Mouse (Mus musculus) lung, embryonic 16.5 days (tissue): Measurements from ENCODE around the gene Hlx. TPM values are rescaled to one million over a fixed set of nuclear protein-coding genes. Genes with fewer than 3 reads are reported as not detected.

Experiments used
- ATAC-seq: fragments of 200-750 bp; cut with Nextera tagmentation; 2 replicates; pipeline ENCODE4 v1.8.0; 2017; ENCODE audit warnings: low read depth, mild to moderate bottlenecking, moderate library complexity
- H3K27ac ChIP-seq: fragments of 300-500 bp; sonication (generic); 2 replicates; pipeline ENCODE4 v1.5.1; 2014; ENCODE audit warnings: mild to moderate bottlenecking, control low read depth, low read length
- H3K27me3 ChIP-seq: fragments of 300-500 bp; sonication (generic); 2 replicates; pipeline ENCODE4 v1.6.1; 2014; ENCODE audit warnings: low read depth, low read length, mixed read lengths; ENCODE audit not compliant: control insufficient read depth, insufficient read depth
- H3K36me3 ChIP-seq: fragments of 300-500 bp; sonication (generic); 2 replicates; pipeline ENCODE4 v1.6.1; 2014; ENCODE audit warnings: low read length; ENCODE audit not compliant: control insufficient read depth, insufficient read depth
- H3K4me1 ChIP-seq: fragments of 300-500 bp; sonication (generic); replicated peaks from 2 replicates; pipeline ENCODE4 v1.6.1; 2014; ENCODE audit warnings: low read length, mixed read lengths; ENCODE audit not compliant: control insufficient read depth, insufficient read depth
- H3K4me2 ChIP-seq: fragments of 300-500 bp; sonication (generic); 2 replicates; pipeline ENCODE4 v1.6.1; 2014; ENCODE audit warnings: low read depth, low read length, control low read depth
- H3K4me3 ChIP-seq: fragments of 300-500 bp; sonication (generic); 2 replicates; pipeline ENCODE4 v1.5.1; 2014; ENCODE audit warnings: mild to moderate bottlenecking, low read length, control low read depth
- H3K9ac ChIP-seq: fragments of 300-500 bp; sonication (generic); 2 replicates; pipeline ENCODE4 v1.6.1; 2014; ENCODE audit warnings: low read length, control low read depth
- H3K9me3 ChIP-seq: fragments of 300-500 bp; sonication (generic); 2 replicates; pipeline ENCODE4 v1.6.1; 2016; ENCODE audit warnings: low read length; ENCODE audit not compliant: control insufficient read depth
- WGBS: fragments of 180-500 bp; shearing (Covaris S2); extraction: QIAGEN DNeasy Blood & Tissue Kit; methylation state at CpG from one replicate; pipeline ENCODE4 v1.1.7; 2014; 5-methylcytosine and 5-hydroxymethylcytosine counted together
- polyA plus RNA-seq: library from polyadenylated mRNA; unstranded; fragments of >200 nt; fragmentation: Nextera tagmentation; extraction: Ambion mirVana; gene quantifications from 2 replicates; pipeline ENCODE4 v1.2.1, GENCODE M21; 2015

The Hlx gene
- polyA plus RNA-seq: 25.9 and 28.8 TPM in 2 replicates

- H3K4me3 ChIP-seq: peak within 1 kb of the TSS; percentile 76
- H3K27me3 ChIP-seq: peaks cover 56% of the 10 kb centered on the region
- peak within 1 kb of the TSS; percentile 99 for H3K27ac ChIP-seq
- ATAC-seq: peak; percentile 92
- H3K36me3 ChIP-seq: peaks cover under 1% of the 10 kb centered on the region; the same call in 1 of the 2 replicates
- peaks cover 21% of the 10 kb centered on the region for H3K4me1 ChIP-seq
- peak within 1 kb of the TSS; percentile 91 for H3K9ac ChIP-seq
- 0% methylated on average over 32 of the region's 32 CpGs for WGBS
- H3K4me2 ChIP-seq: peak within 1 kb of the TSS; percentile 89
- H3K9me3 ChIP-seq: no peaks in the 10 kb centered on the region
These were observed at the start of gene Hlx for GRCm38 (mm10) chr1:184732556-184733049. Gene Hlx, minus strand, starts transcription at chr1:184732619.

DNA sequence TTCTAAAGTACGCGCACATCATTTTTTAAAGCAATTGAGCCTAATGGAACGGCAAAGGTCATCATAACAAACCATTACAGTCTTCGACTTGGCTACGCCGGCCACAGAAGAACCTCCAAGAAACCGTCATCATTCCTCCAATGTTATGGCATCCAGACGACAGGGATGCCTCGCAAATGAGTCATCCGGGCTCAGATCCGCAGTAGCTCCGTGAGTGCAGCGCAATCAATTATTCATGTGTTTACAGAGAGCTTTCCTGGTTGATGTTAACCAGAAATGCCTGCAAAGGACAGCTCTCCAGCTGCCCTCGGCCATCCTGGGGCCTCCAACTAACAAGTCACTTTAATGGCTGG is 49.7 kb upstream of the Hlx start:
- Histone ChIP-seq H3K4me1 (peaks cover 8% of the 10 kb centered on the region), H3K27ac (no peak overlapping the region), H3K9ac (no peak overlapping the region), H3K9me3 (0 out of 2 replicates have a peak, but pooled peaks cover 3% of the 10 kb centered on the region), H3K4me2 (no peak overlapping the region), H3K27me3 (0 out of 2 replicates have a peak, but pooled peaks cover 3% of the 10 kb centered on the region), H3K4me3 (no peak overlapping the region), H3K36me3 (no peaks in the 10 kb centered on the region)
- ATAC-seq: peak; percentile 95
- 31% methylated on average over 14 of the region's 14 CpGs for WGBS

DNA sequence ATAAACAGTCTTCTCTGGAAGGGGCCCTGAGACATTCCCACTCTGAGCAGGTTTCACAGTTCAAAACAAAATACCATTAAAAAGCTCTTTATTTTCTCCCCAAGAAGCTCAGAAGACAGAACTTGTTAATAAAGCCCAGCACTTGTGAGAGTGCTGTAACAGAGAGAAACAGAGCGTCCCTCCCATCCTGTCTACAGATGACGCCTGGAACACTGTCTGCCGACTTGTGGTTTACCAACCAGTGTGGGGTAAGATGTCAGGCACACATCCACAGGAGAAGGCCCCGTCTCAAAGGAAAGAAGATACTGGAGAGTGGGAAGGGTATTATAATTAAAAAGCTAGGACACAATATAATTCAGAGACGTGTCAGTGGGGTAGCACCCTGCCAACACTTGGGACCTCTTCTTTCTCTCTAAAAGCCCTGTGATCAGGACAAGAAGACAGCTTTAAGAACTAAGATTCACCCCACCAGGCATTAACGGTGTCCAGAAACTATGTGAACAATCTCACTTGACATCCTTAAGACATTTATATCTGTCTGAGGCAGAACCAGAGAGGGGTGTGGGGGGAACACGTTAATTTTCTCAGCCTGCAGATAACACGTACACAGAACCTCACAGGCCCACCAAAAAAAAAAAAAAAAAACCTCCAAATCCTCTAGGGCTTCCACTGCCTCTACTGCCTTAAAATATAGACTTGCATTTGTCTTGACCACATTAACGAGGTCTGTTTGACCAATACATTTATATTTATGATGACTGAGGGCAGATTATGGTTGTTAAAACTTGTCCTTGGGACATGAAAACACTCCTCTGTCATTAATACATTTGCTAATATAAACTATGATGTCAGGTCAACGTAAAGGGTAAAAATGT is 49.1 kb upstream of the Hlx start:
- Histone ChIP-seq H3K9ac (no peak overlapping the region), H3K9me3 (0 out of 2 replicates have a peak, but pooled peaks cover 3% of the 10 kb centered on the region), H3K4me3 (no peak overlapping the region), H3K4me2 (no peak overlapping the region), H3K36me3 (no peaks in the 10 kb centered on the region), H3K27ac (peak overlapping the region; percentile 42; the same call in 1 of the 2 replicates), H3K4me1 (peaks cover 8% of the 10 kb centered on the region), H3K27me3 (0 out of 2 replicates have a peak, but pooled peaks cover 6% of the 10 kb centered on the region)
- 36% methylated on average over 10 of the region's 10 CpGs for WGBS
- no peak; the same call in 1 of the 2 replicates for ATAC-seq

DNA sequence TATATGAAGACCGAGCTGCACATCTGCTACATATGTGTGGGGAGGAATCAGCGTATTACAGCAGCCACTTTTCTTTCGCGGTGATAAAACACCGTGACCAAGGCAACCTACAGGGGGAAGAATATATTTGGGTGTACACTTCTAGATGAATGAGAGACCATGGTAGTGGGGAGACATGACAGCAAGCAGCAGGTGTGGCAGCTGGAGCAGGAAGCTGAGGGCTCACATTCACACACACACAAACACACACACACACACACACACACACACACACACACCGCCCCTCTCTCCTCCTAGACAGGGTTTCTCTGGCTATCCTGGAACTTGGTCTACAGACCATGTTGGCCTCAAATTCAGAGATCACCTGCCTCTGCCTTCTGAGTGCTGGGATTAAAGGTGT is 45.7 kb upstream of the Hlx start:
- ATAC-seq: no peak
- WGBS: 89% methylated on average over 6 of the region's 6 CpGs
- peaks cover 13% of the 10 kb centered on the region for H3K27me3 ChIP-seq
- H3K4me3 ChIP-seq: no peak overlapping the region
- peaks cover 8% of the 10 kb centered on the region for H3K4me1 ChIP-seq
- H3K9me3 ChIP-seq: no peaks in the 10 kb centered on the region
- no peak overlapping the region for H3K9ac ChIP-seq
- no peak overlapping the region for H3K27ac ChIP-seq
- no peaks in the 10 kb centered on the region for H3K36me3 ChIP-seq
- H3K4me2 ChIP-seq: no peak overlapping the region

DNA sequence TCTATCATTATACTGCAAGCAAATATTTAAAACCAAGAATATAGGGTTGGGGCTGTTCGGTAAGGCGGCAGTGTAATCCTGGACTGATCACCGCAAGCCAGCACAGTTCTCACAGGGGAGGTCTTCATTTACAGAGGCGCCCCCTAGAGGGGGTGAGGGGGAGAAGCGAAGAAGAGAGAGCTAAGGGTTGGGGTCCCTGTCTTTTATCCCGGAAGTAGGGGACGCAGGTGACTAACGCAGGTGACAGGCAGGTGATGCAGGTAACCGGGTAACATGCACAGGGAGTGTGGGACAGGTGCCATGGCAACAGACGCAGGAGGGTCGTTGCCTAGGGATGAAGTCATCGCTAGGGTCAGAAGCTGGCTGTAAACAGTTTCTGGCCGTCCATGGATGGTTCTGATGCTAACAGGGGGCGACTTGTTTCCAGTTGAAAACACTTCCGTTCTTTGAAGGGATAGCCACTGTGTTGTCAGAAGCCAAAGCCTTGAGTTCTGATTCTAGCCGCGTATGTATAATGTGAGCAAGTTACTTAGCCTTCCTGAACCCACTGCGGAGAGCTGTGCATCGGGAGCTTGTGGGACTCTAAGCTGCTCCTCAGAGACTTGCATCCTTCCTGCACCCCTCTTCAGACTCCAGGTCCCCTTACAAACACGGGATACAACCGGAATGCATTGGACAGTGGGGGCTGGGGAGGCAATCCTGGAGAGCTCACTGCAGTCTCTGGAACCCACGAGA is 44.8 kb upstream of the Hlx start:
- no peaks in the 10 kb centered on the region for H3K9me3 ChIP-seq
- H3K4me2 ChIP-seq: no peak overlapping the region
- no peak overlapping the region for H3K4me3 ChIP-seq
- no peak for ATAC-seq
- H3K36me3 ChIP-seq: no peaks in the 10 kb centered on the region
- no peak overlapping the region for H3K27ac ChIP-seq
- peaks cover 8% of the 10 kb centered on the region for H3K4me1 ChIP-seq
- H3K27me3 ChIP-seq: peaks cover 13% of the 10 kb centered on the region
- H3K9ac ChIP-seq: no peak overlapping the region
- 27% methylated on average over 22 of the region's 22 CpGs for WGBS

GRCm38 (mm10) chr1:184775289-184775688 is 42.9 kb upstream of the Hlx start:
- 64% methylated on average over 9 of the region's 9 CpGs for WGBS
- no peaks in the 10 kb centered on the region for H3K36me3 ChIP-seq
- H3K27ac ChIP-seq: no peak overlapping the region
- no peak overlapping the region for H3K9ac ChIP-seq
- no peaks in the 10 kb centered on the region for H3K9me3 ChIP-seq
- no peak overlapping the region for H3K4me2 ChIP-seq
- no peak for ATAC-seq
- H3K4me3 ChIP-seq: no peak overlapping the region
- H3K4me1 ChIP-seq: peaks cover 4% of the 10 kb centered on the region; the same call in 1 of the 2 replicates
- H3K27me3 ChIP-seq: peaks cover 13% of the 10 kb centered on the region

DNA sequence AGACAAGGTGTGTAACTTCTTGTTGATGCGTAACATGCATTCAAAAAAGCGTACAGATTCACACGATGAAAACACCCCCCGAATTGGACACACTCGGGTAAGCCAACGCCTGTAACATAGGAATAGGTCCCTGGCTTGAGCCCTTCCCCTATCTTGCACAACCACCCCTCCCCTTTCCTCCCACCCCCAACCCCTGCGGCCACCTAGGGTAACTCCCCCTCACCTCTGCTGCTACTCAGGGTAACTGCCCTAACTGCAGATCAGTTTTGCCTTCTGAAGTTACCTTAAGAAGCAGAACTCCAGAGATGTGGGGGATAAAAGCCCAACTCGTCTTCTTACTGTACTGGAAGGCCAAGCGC is 39.5 kb upstream of the Hlx start:
- peaks cover 11% of the 10 kb centered on the region for H3K27me3 ChIP-seq
- no peak overlapping the region for H3K4me3 ChIP-seq
- H3K4me2 ChIP-seq: peak overlapping the region; percentile 9; the same call in 1 of the 2 replicates
- no peak overlapping the region for H3K27ac ChIP-seq
- 0 out of 2 replicates have a peak, but pooled peaks have one; percentile 23 for ATAC-seq
- H3K9me3 ChIP-seq: no peaks in the 10 kb centered on the region
- peaks cover 4% of the 10 kb centered on the region; the same call in 1 of the 2 replicates for H3K4me1 ChIP-seq
- no peaks in the 10 kb centered on the region for H3K36me3 ChIP-seq
- 16% methylated on average over 9 of the region's 9 CpGs for WGBS
- H3K9ac ChIP-seq: no peak overlapping the region

GRCm38 (mm10) chr1:184771202-184771890 is 38.9 kb upstream of the Hlx start:
- peak; percentile 82 for ATAC-seq
- 12% methylated on average over 18 of the region's 18 CpGs for WGBS
- H3K36me3 ChIP-seq: no peaks in the 10 kb centered on the region
- H3K4me3 ChIP-seq: no peak overlapping the region
- H3K9me3 ChIP-seq: no peaks in the 10 kb centered on the region
- H3K4me1 ChIP-seq: peaks cover 4% of the 10 kb centered on the region; the same call in 1 of the 2 replicates
- H3K9ac ChIP-seq: peak overlapping the region; percentile 40
- peak overlapping the region; percentile 44 for H3K4me2 ChIP-seq
- peak overlapping the region; percentile 65 for H3K27ac ChIP-seq
- H3K27me3 ChIP-seq: peaks cover 7% of the 10 kb centered on the region
